Mouse (Mus musculus) heart, adult 2 months (tissue): ENCODE results near the gene Rora. TPM values are rescaled to one million over a fixed set of nuclear protein-coding genes. Genes with fewer than 3 reads are reported as not detected.
A peak's percentile ranks its signal among the peaks of the same experiment; 100 is the strongest.

Source experiments
- DNase-seq, 2 experiments: peaks; one replicate each; pipeline ENCODE4 v3.0.0; 2021
- H3K27ac ChIP-seq: fragments of 200-600 bp; 2 replicates; pipeline ENCODE4 v1.8.1; 2022
- H3K27me3 ChIP-seq: fragments of 200-500 bp; 2 replicates; pipeline ENCODE4 v1.6.1; 2012; ENCODE audit warnings: mild to moderate bottlenecking, low read length, inconsistent platforms, mixed read lengths; ENCODE audit not compliant: control insufficient read depth, insufficient read depth
- H3K36me3 ChIP-seq: fragments of 200-500 bp; 2 replicates; pipeline ENCODE4 v1.6.1; 2012; ENCODE audit warnings: low read length, inconsistent platforms; ENCODE audit not compliant: control insufficient read depth, insufficient read depth
- H3K4me1 ChIP-seq: fragments of 200-500 bp; 2 replicates; pipeline ENCODE4 v1.6.1; 2011; ENCODE audit warnings: low read length; ENCODE audit not compliant: control insufficient read depth, insufficient read depth
- H3K4me3 ChIP-seq: fragments of 200-600 bp; 2 replicates; pipeline ENCODE4 v1.8.1; 2022
- H3K79me2 ChIP-seq: fragments of 200-500 bp; replicated peaks from 2 replicates; pipeline ENCODE4 v1.6.1; 2012; ENCODE audit warnings: mild to moderate bottlenecking, inconsistent platforms, low read length, moderate library complexity, mixed read lengths; ENCODE audit not compliant: control insufficient read depth, insufficient read depth
- H3K9ac ChIP-seq: fragments of 200-500 bp; 2 replicates; pipeline ENCODE4 v1.6.1; 2012; ENCODE audit warnings: low read depth, mild to moderate bottlenecking, control low read depth, inconsistent platforms, low read length, mixed read lengths
- CTCF ChIP-seq: fragments of 200-600 bp; IDR thresholded peaks from 2 replicates; pipeline ENCODE4 v1.8.1; 2022; ENCODE audit warnings: antibody characterized with exemption, mild to moderate bottlenecking, moderate library complexity
- EP300 ChIP-seq: fragments of 200-500 bp; IDR thresholded peaks from 2 replicates; pipeline ENCODE4 v1.6.1; 2011; ENCODE audit warnings: low read depth, low read length, control low read depth; ENCODE audit not compliant: insufficient read depth
- POLR2A ChIP-seq: fragments of 200-500 bp; IDR thresholded peaks from 2 replicates; pipeline ENCODE4 v1.6.1; 2011; ENCODE audit warnings: mild to moderate bottlenecking, low read depth, low read length, control low read depth; ENCODE audit not compliant: insufficient read depth
- WGBS: fragments of 180-500 bp; shearing (Covaris S2); methylation state at CpG from one replicate; pipeline ENCODE4 v1.1.7; 2018; 5-methylcytosine and 5-hydroxymethylcytosine counted together
- intact Hi-C: fragments of 180-260 bp; cut with DNase I; formaldehyde crosslinking; loops from one replicate; pipeline ENCODE4 v1.15.1; 2025
- polyA plus RNA-seq: library from polyadenylated mRNA; depleted of rRNA; stranded (reverse); fragments of >200 nt; gene quantifications from 2 replicates; pipeline ENCODE4 v1.2.3, GENCODE M21; 2012
- total RNA-seq, 2 experiments: library from RNA; stranded (reverse); gene quantifications; 2 replicates each; pipeline ENCODE4 v1.2.3; 2021

The Rora gene
- total and polyA plus RNA-seq, 3 experiments = 6.7 to 28.9 (median 21.6) TPM

DNA sequence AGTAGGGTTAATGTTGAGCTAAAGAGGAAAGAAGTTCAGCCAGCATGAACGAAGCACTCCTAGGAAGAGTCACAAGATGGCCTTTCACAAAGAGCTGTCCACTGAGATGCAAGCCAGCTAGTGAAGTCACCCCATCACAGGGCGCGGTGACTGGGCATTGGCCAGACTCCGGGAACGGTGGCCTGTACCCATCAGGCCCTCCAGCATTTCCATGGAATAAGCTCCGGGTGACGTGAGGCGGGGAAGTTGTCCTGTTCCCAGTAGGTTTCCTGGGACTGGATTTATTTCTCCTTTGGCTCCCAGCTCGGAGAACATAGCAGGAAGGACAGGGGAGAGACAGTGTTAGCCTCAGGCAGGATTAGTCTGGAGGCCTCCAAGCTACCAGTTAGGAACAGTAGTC is 481.0 kb downstream of the Rora start:
- Histone ChIP-seq H3K36me3 (no peaks in the 10 kb centered on the region), H3K4me1 (peaks cover 3% of the 10 kb centered on the region), H3K4me3 (no peak overlapping the region), H3K27ac (peak overlapping the region; percentile 57), H3K79me2 (no peaks in the 10 kb centered on the region), H3K27me3 (no peaks in the 10 kb centered on the region), H3K9ac (no peak overlapping the region)
- WGBS = 75% methylated on average over 9 of the region's 9 CpGs
- intact Hi-C loops = no loop called here
- TF ChIP-seq CTCF = no peak
- peak; percentile 37; the same call in 1 of the 2 replicates for TF ChIP-seq EP300
- no peak for TF ChIP-seq POLR2A
- peak; percentile 62 to 70 for DNase-seq

DNA sequence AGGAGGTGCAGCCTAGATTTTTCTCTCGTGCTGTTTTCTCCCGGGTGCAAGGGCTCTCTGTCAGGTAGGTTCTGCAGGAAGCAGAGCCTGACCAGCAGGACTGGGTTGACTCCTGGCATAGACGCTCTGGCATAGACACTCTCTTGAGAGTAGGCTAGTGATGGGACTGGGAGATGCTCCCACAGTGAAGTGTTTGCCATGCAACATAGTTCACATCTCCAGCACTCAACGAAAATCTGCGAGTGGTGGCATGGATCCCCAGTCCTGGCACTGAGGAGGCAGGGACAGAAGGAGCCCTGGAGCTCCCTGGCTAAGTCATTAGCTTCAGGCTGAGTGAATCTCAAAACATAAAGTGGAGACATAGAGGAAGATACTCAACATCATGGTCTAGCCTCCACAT is 483.2 kb downstream of the Rora start:
- intact Hi-C loops = no loop called here
- Histone ChIP-seq H3K4me1 (peaks cover 3% of the 10 kb centered on the region), H3K27me3 (no peaks in the 10 kb centered on the region), H3K79me2 (no peaks in the 10 kb centered on the region), H3K36me3 (no peaks in the 10 kb centered on the region), H3K9ac (no peak overlapping the region), H3K4me3 (no peak overlapping the region), H3K27ac (no peak overlapping the region)
- no peak for DNase-seq
- TF ChIP-seq POLR2A = no peak
- no peak for TF ChIP-seq EP300
- TF ChIP-seq CTCF = no peak
- WGBS = 86% methylated on average over 5 of the region's 5 CpGs

- TF ChIP-seq POLR2A = no peak
- TF ChIP-seq CTCF = no peak
- no peak for TF ChIP-seq EP300
- no peaks in the 10 kb centered on the region for H3K79me2 ChIP-seq
- no peak overlapping the region for H3K27ac ChIP-seq
- intact Hi-C loops = no loop called here
- H3K9ac ChIP-seq = no peak overlapping the region
- 88% methylated on average over 10 of the region's 10 CpGs for WGBS
- H3K27me3 ChIP-seq = no peaks in the 10 kb centered on the region
- peaks cover 3% of the 10 kb centered on the region for H3K4me1 ChIP-seq
- no peaks in the 10 kb centered on the region for H3K36me3 ChIP-seq
- no peak overlapping the region for H3K4me3 ChIP-seq
- no peak for DNase-seq
Measured at GRCm38 (mm10) chr9:69137398-69137797, 483.8 kb downstream of the Rora start.

DNA sequence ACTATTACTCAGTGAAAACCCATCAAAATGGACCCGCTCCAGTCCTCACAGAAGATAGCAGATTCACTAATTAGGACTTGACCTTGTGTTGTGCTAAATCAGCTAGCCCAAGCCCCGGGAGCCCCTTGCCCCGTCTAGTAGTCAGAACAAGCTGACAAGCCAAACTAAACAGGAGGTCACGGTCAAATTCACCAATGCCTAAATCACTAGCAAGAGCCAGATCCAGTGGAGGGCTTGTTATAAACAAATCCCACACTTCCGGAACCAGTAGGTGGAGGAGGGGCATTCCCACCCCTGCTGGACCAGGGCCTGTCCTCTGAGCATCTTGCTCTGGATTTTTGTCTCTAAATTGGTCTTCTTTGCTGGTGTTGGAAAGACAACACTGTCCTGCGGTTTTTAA is 486.6 kb downstream of the Rora start:
- no peak for DNase-seq
- Histone ChIP-seq H3K4me1 (peaks cover 2% of the 10 kb centered on the region; the same call in 1 of the 2 replicates), H3K36me3 (no peaks in the 10 kb centered on the region), H3K79me2 (no peaks in the 10 kb centered on the region), H3K4me3 (no peak overlapping the region), H3K9ac (no peak overlapping the region), H3K27ac (no peak overlapping the region), H3K27me3 (no peaks in the 10 kb centered on the region)
- intact Hi-C loops = loop anchor here (5.0 kb wide), 1 partner anchor 48 kb away; no protein-coding TSS in a partner anchor
- TF ChIP-seq CTCF = no peak
- no peak for TF ChIP-seq POLR2A
- no peak for TF ChIP-seq EP300
- 71% methylated on average over 6 of the region's 6 CpGs for WGBS

DNA sequence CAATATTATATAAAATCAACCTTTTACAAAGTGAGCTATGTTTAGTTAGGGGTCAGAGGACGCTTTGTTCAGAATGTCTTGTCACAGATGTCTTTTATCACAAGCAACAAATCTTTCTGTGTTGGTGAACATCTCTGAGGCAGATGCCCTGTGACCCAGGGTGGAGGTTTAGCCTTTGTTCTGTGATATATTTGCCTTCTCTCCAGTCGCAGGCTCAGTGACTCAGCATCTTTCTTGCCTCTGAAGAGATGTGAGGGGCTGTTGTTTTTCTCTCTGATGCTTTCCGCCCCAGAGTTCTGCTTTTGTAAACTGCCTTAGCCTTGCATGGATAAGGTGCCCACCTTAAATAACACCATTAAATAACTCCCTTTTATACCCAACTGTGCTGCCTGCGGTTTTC is 488.3 kb downstream of the Rora start:
- no peak for DNase-seq

DNA sequence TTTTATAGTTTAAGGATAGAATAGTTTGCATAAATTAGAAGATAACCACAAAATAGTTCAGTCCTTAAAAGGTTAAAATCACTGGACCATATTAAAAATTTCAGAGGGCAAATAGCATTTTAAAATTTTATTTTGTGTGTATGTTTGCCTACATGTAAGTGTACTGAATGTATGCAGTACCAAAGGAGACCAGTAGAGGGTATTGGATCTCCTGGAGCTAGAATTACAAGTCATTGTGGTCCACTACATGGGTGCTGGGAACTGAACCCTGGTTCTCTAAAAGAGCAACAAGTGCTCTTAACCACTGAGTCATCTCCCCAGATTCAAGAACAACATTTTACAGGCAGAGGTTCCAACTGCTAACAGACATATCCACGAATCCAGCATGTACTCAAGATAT is 493.4 kb downstream of the Rora start:
- Histone ChIP-seq H3K79me2 (no peaks in the 10 kb centered on the region), H3K27me3 (no peaks in the 10 kb centered on the region), H3K9ac (no peak overlapping the region), H3K27ac (no peak overlapping the region), H3K4me1 (peaks cover 1% of the 10 kb centered on the region; the same call in 1 of the 2 replicates), H3K4me3 (no peak overlapping the region), H3K36me3 (no peaks in the 10 kb centered on the region)
- TF ChIP-seq CTCF (peak; percentile 53), EP300 (no peak)
- intact Hi-C loops = no loop called here
- WGBS = 98% methylated on average over 1 of the region's 1 CpGs
- no peak for DNase-seq

More for the DNA sequence above, 488.3 kb downstream of the Rora start:
- H3K79me2 ChIP-seq = no peaks in the 10 kb centered on the region
- no peaks in the 10 kb centered on the region for H3K36me3 ChIP-seq
- TF ChIP-seq POLR2A (no peak), CTCF (no peak), EP300 (no peak)
- no peaks in the 10 kb centered on the region for H3K4me1 ChIP-seq
- 84% methylated on average over 4 of the region's 4 CpGs for WGBS
- H3K4me3 ChIP-seq = no peak overlapping the region
- H3K27ac ChIP-seq = no peak overlapping the region
- intact Hi-C loops = loop anchor here (5.0 kb wide), 1 partner anchor 50 kb away; no protein-coding TSS in a partner anchor
- no peaks in the 10 kb centered on the region for H3K27me3 ChIP-seq
- no peak overlapping the region for H3K9ac ChIP-seq
